Mouse (Mus musculus) left cerebral cortex, postnatal 10 days (tissue): Measurements from ENCODE around the gene Prdm16. TPM values are rescaled to one million over a fixed set of nuclear protein-coding genes. Genes with fewer than 3 reads are reported as not detected.

Experiments
- DNase-seq, 2 experiments: peaks; one replicate each; pipeline ENCODE4 v3.0.0; 2021 to 2022; ENCODE audit warnings: low spot score in 2 of 2, mixed read lengths in 1 of 2; ENCODE audit errors: extremely low spot score in 1 of 2
- intact Hi-C: fragments of 180-260 bp; cut with DNase I; formaldehyde crosslinking; loops from one replicate; pipeline ENCODE4 v1.15.1; 2025
- total RNA-seq, 2 experiments: library from RNA; stranded (reverse); gene quantifications; 2 replicates each; pipeline ENCODE4 v1.2.3; 2021

The Prdm16 gene
- total RNA-seq, 2 experiments from 2014 or later, result 4.9 to 6.1 TPM

DNA sequence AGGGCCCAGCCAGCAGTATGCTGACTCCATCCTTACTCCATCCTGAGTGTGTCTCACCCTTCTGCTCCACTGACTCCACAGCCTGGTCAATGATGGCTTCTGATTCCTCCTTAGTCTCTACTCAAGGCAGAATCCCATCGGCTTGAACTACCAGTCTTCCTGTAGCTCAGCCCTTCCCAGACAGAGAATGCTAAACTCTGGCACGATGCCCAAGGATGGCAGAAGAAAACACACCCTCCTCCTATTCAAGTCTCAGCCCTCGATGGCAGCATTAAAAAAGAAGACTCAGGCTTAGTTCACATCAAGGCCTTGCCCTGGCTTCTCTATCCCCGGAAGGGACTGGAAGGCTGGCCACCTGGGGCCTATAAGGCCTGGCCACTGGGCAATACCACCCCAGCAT lies 216.9 kb downstream of the Prdm16 start:
- intact Hi-C loops, result no loop called here
- DNase-seq, result no peak

DNA sequence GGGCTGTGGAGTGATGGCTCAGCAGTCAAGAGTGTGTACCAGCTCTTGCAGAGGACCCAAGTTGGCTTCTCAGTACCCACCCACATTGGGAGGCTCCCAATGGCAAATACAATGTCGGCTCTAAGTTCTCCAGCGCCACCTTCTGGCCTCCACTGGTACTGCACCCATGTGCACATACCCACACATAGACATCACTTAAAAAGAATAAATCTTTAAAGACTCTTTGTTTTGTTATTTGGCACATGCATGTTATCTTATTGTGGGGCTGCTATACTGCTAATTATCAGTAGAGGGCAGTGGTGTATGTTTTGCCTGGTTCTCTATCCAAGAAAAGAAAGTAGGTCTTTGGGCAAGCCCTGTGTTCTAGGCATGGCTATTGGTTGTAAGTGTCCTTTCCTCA lies 217.7 kb downstream of the Prdm16 start:
- intact Hi-C loops, result no loop called here
- no peak for DNase-seq

DNA sequence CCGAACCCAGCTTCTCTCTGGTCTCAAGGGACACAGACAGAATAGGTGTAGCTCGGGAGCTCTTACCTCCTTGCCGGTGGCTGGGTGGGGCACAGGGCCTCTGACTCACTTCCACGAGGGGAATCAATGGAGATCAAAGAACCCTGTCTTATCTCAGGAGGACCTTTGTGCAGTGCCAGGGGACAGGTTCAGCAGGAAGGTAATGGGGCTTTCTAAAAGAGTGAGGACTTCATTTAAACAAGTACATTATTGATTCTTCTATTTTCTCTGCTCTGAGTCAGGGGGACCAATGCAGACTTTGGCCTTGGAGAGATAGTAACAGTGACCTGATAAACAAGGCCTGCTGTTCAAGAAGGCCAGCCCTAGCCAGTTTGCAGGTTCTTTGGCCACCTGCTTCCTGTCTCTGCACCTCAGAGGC lies 218.3 kb downstream of the Prdm16 start:
- intact Hi-C loops, result no loop called here
- no peak for DNase-seq

DNA sequence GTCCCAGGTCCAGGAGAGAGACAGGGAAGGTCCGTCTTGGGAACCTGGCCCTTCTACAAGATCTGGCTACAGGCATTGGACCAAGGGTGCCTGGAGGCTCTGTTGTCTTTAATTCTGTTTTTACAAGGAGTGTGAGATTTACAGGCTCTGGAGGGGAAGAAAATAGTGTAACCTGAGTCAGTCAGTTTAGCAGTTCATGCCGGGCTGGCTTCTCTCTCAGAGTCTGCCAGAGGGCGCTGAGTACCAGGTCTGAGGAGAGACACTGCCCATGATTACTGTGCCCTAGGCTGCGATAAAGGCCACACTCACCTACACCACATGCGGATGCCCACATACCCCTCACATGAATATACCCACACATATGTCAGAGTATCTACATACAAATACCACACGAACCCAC lies 219.9 kb downstream of the Prdm16 start:
- no peak for DNase-seq
- intact Hi-C loops, result no loop called here

DNA sequence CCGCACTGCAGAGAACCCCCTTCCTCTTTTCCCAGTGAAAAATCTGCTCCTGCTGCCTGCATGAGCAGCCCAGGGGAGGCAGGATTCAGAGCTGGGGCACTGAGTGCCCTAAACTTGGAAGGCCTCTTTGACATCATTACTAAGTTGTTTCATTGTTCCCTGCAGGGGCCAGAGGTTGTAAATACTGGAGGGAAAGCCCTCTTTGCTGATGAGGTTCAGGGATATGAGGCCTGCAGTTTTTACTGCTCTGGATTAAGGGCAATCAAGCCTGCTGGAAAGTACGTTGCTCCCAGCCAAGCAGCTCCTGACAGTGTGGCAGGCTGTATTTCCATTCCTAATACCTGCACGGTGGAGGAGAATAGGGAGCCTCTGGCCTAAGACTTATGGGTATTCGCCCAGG lies 221.8 kb downstream of the Prdm16 start:
- DNase-seq, result no peak
- intact Hi-C loops, result no loop called here

DNA sequence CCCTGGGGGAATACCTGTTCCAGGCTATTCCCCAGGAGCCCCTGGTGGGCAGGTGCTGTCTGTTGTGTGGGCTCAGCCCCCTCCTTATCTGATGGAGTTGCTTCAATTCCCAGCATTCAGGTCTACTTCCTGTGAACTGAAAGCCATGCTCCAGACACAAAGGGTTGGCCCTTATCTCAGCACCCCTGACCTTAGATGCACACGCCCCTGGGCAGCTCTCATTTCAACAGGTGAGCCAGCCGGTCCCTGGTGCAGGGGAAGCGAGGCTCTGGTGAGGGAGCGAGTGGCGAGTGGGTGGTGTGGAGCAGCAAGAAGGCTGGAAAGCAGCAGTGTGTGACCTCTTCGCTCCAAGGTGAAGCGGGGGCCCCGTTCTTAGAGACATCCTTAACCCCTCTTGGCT lies 226.1 kb downstream of the Prdm16 start:
- intact Hi-C loops, result no loop called here
- DNase-seq, result no peak

DNA sequence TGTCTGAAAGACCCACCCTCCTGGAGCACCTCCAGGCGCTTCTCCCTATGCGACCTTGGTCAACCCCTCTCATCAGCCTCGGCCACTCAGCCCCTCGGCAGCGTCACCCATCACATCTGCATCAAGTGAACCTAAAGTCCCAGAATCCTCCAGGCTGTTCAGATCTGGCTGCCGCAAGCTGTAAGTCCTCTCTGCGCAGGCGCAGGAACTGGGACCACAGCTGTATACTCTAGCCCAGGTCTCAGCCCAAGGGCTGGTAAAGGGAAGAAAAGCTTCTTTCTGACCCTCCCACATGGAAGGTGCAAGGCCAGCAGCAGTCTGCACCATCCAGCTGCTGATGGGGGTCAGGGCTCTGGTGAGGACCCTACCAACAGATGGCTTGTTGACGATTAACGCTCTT lies 226.8 kb downstream of the Prdm16 start:
- intact Hi-C loops, result no loop called here
- DNase-seq, result no peak

DNA sequence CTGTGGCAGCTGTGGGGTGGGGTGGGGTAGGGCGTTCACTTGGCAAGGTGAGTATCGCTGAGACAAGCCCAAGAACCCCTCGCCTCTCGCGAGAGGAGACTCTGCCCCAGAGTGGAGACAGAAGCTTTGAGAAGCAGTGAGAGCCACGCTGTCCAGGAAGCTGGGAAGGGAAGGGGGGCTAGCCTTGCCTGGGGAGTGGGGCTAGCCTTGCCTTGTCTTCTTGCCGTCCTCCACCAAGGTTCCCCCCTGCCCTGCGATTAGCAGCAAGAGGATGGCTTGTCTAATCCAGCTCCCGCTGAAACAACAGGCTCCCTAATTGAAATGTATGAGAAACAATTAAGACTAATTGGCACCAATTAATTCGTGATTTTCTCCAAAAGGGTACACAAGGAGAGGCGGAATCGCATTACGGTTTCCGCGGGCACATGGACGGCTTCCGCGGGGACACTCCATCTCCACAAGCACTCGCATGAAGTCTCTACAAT lies 227.4 kb downstream of the Prdm16 start:
- intact Hi-C loops, result no loop called here
- DNase-seq, result no peak

DNA sequence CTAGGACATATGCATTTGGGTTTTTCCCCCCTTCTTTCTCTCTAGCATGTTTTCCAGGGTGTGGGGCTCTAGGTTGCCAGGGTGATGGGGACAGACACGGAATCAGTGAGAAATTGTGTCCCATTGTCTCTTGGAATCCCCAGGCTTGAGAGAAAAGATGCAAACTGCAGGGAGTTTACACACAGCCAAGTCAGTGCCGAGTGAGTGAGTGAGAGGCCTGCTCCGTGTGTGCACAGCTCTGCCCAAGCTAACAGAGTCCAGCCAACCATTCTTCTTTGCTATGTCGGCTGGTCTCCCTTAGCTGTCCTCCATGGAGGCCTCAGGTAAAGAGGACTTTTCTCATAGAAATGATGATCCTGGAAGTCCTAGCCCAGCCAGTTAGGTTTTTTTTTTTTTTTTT lies 233.7 kb downstream of the Prdm16 start:
- DNase-seq, result no peak
- intact Hi-C loops, result no loop called here

DNA sequence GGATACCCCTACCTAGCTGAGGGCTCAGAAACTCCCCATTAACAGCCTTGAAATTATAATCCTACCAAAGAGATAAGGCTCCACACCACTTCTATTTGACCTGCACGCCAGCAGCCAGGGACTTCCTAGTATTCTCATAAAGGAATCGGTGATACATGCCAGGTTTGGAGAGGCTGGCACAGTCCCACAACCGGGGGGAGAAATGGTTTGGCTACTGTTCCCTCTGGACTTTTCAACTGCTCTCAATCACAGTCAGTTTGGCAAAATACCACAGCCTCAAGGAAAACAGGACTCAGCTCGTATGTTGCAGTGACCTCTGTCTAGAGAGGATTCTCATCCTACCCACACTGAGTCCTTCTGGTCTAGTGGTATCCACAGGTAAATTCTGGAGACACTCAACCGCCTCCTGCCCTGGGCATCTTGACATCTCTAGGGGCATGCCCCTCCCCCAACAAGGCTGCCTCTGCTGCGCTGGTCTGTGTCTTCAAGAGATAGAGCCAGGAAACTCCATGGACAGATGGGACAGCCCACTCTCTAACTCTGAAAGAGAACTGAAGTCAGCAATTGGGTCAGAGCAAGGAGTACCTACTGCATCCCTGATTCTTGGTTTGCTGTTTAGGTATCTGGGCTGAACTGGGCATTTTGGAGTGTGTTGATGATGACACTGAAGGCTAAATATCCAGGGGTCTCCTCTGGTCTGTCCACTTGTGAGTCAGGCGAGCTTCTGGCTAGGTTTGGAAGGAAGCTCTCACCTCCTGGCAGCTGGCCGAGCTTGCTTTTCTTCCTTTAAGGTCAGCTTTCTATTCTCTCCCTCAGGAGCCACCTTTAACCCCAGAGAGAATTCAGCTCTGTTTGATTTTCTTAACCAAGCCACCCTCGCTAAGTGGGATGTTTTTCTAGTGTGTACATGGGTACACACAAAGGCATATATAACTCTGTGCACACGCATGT lies 234.4 kb downstream of the Prdm16 start:
- intact Hi-C loops, result no loop called here
- peak in 1 of 2 experiments; percentile 30 for DNase-seq

DNA sequence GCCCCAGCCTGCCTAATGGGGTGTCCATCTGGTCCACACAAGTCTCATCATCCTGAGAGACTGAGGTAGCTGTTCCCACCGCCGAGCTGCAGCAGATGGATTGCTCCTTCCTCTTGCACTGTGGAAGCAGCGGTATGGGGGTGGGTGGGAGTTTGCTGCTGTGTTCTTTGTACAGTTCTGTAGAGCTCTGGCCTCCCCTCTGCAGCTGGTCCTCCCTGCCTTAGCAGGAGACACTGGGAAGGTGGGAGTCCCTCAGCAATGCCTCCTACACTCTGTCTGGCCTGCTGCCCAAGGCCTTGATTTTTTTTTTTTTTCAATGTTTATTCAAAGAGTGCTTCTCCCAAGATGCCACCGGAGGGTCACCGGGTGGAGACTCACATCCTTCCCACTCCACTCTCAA lies 235.3 kb downstream of the Prdm16 start:
- intact Hi-C loops, result no loop called here
- no peak for DNase-seq

DNA sequence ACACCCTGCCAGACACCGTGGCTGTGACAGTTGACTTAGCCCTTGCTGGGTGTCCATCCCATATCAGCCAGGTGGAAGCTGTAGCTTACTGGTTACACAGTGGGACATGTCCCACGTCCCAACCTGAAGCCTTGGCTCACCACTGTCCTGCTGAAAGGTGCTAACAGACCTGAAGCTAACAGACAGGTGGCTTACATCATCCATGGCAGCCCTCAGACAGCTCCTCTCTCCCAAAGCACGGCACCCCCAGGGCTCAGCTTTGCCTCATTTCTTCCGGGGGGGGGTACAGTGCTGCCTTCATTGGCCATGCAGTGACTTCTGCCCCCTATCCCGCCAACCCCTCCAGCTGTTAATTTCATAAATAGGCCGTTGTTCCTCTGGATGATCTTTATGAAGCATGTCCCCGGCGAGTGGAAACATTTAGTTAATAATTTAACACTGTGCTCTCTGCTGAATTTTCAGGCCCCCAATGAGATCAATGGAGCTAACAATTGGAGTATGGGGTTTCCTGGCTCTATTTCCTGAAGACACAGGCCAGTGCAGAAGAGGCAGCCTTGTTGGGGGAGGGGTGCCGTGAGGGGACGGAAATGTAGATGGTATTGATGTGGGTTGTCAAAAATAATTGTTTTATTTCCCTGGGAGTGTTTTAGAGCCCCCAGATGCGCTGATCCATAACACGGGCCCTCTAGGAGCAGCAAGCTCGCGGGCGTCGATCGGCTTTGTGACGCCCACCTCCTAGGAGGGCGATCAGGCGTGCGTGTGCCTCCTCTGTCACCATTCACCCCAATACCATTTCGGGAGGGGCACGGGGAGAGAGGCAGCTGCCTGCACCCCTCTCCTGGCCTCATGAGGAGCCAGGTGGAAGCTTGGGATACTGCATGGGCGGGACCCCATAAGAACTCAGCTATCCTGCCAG lies 236.2 kb downstream of the Prdm16 start:
- no peak for DNase-seq
- intact Hi-C loops, result no loop called here

DNA sequence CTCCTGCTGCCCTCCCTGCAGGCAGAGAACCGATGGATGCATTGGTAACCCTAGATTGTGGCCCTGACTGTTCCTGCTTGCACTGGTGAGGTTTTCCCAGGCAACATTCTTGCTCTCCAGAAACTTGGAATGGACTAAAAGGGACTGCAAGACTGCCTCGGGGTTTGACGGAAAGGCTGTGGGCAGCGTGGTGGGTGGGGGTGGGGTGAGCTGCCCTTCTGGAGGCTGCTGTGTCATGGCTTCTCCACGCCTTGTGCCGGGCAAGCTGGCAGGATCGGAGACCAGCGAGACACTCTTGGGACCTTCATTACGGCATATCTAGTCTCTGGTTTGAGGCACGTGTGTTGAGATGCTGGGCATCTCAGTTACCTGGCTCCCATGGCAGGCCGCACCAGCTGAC lies 237.0 kb downstream of the Prdm16 start:
- intact Hi-C loops, result no loop called here

DNA sequence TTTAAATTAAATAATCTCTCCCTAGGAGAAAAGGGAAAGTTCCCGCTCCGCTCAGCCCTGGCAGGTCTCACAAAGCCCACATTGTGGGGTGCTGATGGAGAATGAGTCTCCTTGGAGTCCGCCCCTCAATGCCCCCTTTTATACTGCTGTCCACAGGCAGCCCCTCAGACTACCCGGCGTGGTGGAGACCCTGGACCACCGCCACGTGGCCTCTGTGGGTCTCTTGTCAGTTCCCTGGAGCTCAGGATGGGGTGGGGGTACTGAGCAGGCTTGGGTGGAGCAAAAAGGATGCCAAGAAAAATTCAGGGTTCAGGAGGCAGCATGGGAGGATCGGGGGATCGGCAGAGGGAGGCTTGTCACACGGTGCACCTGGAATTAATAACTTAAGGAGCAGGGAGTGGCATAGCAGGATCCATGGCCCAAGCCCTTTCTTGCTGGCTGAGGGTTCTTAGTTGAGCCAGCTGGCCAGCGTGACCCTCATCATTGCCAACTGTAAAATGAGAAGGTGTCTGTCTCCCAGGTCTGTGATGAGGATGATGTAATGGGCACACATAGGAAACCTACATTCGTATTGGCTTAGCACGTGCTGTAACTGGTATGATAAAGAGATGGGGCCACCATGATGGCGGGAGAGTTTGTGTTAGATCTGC lies 239.9 kb downstream of the Prdm16 start:
- intact Hi-C loops, result no loop called here
- peak in 1 of 2 experiments; percentile 55 for DNase-seq

More for the DNA sequence above, 237.0 kb downstream of the Prdm16 start:
- peak in 1 of 2 experiments; percentile 9 for DNase-seq

DNA sequence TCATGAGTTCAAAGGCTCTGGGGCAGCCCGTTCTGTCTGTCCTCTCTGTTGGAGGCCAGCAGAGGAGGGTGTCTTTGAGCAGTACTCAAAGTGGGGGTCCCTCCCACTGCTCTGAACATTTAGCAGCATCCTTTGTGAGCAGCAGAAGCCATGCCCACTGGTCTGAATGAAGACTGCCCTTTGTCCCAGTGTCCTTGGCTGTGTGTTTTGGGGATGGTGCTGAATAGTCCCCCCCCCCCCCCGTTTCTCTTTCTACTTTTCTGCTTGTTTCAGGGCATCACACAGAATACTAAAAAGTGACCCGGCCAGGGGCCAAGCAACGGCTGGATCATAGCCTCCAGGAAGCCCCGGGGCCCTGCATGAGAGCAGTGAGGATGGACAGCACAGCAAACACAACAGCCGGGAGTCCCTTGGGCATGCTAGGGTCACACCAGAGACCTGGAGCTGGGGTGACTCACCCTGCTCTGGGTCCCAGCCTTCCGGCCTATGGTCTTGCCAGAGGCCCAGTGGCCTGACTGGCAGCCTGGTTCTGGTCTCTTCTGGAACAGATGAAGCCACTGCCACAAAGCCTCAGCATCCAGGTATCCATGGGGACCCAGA lies 242.4 kb downstream of the Prdm16 start:
- peak; percentile 20 to 30 for DNase-seq
- intact Hi-C loops, result no loop called here

DNA sequence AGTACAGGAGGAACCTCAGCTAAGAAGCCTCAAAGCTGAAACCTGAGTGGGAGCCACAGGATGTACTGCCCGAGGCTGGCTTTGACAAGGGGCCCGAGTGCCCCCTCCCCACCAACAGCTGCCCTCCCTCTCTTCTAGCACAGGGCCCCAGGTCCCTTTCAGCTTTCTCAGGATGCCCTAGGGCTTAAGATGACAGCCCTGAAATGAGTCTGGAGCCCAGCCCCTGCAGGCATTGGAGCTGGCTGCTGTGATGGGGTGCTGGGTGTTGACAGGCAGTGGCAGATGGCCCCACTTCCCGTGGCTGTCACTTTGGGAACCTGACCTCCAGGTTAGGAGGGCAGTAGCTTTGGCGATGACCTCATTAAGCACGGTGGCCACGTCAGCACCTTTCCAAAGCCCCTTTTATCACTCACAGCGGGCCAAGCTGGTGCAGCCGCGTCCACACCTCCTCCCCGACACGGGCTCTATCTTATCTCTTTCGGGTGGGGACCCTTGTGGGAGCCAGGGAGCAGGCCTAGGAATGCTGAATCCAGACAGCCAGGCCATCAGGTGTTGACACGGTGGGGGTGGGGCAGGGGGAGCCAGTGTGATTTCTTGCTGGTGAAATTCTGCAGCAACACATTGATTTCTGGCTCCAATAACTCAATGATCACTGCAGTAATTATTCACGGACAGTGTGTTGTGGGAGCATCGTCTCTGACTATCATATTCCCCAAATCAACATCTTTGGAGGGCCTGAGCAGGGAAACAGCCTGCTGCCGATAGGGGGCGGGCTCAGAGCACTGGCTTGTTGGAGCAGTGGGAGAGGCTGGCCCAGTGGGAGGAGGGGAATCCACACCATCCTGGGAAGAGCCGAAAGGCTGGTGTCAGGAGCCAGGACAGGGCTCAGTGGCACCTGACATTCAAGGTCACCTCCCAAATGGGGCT lies 243.2 kb downstream of the Prdm16 start:
- peak; percentile 11 to 77 for DNase-seq
- intact Hi-C loops, result no loop called here

DNA sequence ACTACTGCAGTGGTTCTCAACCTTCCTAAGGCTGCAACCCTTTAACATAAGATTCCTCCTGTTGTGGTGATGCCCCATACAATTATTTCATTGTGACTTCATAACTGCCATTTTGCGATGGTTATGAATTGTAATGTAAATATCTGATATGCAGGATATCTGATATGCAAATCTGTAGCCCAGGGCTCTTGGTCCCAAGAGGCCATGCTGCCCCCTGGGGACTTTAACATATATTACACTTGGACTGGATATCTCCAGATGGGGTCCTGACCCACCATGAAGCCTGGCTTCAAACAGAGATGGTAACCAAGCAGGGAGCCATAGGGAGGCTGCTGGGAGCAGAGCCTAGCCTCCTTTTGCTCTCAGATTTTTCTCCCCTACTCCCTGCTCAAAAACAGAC lies 244.0 kb downstream of the Prdm16 start:
- DNase-seq, result no peak
- intact Hi-C loops, result no loop called here
